Mouse (Mus musculus) layer of hippocampus, adult 2 months (tissue): ENCODE results near the gene Srsf2. TPM values are rescaled to one million over a fixed set of nuclear protein-coding genes. Genes with fewer than 3 reads are reported as not detected.
A peak's percentile ranks its signal among the peaks of the same experiment; 100 is the strongest.
"Not testable (repeated sequence)": the region's sequence is repeated elsewhere in the genome, so short reads cannot be mapped to it uniquely, and the experiment has no call there.

ENCODE experiments used
- DNase-seq, 2 experiments: peaks; one replicate each; pipeline ENCODE4 v3.0.0; 2022; ENCODE audit warnings: low spot score in 2 of 2
- H3K27ac ChIP-seq: fragments of 200-600 bp; 2 replicates; pipeline ENCODE4 v1.8.1; 2022
- H3K4me3 ChIP-seq: fragments of 200-600 bp; 2 replicates; pipeline ENCODE4 v1.8.1; 2022; ENCODE audit warnings: mild to moderate bottlenecking
- CTCF ChIP-seq: fragments of 200-600 bp; conservative IDR thresholded peaks from 2 replicates; pipeline ENCODE4 v1.8.1; 2022; ENCODE audit warnings: antibody characterized with exemption, mild to moderate bottlenecking, moderate library complexity
- long read RNA-seq, 2 experiments: library from polyadenylated mRNA; stranded (forward); transcript quantifications; one replicate each; pipeline ENCODE4 v2.0.0; 2021; ENCODE audit warnings: borderline mapping rate in 2 of 2
- total RNA-seq, 2 experiments: library from RNA; stranded (reverse); gene quantifications; 2 replicates each; pipeline ENCODE4 v1.2.3; 2021

Gene Srsf2
- total RNA-seq = 100 to 1,000 TPM; 163 to 180 TPM
- long read RNA-seq, experiment 1, transcript Srsf2-201 (3 exons, 1,899 nt) = major isoform, 57 of 120 reads
- long read RNA-seq, experiment 1, partial matches to known transcripts = 44 of 120 reads
- long read RNA-seq, experiment 1, other reads (novel, unspliced or antisense) = 14 of 120 reads
- long read RNA-seq, experiment 2, transcript Srsf2-202 (5 exons, 1,336 nt) = minor isoform, 6 of 185 reads
- long read RNA-seq, experiment 2, transcript Srsf2-203 (2 exons, 1,814 nt) = minor isoform, 7 of 185 reads
- long read RNA-seq, experiment 2, transcript Srsf2-201 (3 exons, 1,899 nt) = major isoform, 113 of 185 reads
- long read RNA-seq, experiment 2, partial matches to known transcripts = 34 of 185 reads
- long read RNA-seq, experiment 2, other reads (novel, unspliced or antisense) = 25 of 185 reads

GRCm38 (mm10) chr11:116852891-116853511 is at the start of gene Srsf2:
Gene Srsf2 (minus strand): TSS chr11:116853094.
- peak within 1 kb of the TSS; percentile 90 for H3K27ac ChIP-seq
- TF ChIP-seq CTCF = no peak
- H3K4me3 ChIP-seq = peak within 1 kb of the TSS; percentile 78
- DNase-seq = peak; percentile 96

GRCm38 (mm10) chr11:116902588-116902987 is 49.7 kb upstream of the Srsf2 start:
- not testable (repeated sequence) for DNase-seq, H3K4me3 ChIP-seq, H3K27ac ChIP-seq

- H3K4me3 ChIP-seq = no peak overlapping the region
- DNase-seq = no peak
- no peak overlapping the region for H3K27ac ChIP-seq
- TF ChIP-seq CTCF = no peak
Measured at GRCm38 (mm10) chr11:116899247-116899646, 46.4 kb upstream of the Srsf2 start.

- no peak for TF ChIP-seq CTCF
- no peak for DNase-seq
- Histone ChIP-seq H3K4me3 (no peak overlapping the region), H3K27ac (no peak overlapping the region)
Measured at GRCm38 (mm10) chr11:116895402-116895801, 42.5 kb upstream of the Srsf2 start.

GRCm38 (mm10) chr11:116893532-116894442 is 40.9 kb upstream of the Srsf2 start:
- DNase-seq = no peak
- H3K4me3 ChIP-seq = no peak overlapping the region
- no peak overlapping the region for H3K27ac ChIP-seq
- 0 out of 2 replicates have a peak, but pooled peaks have one; percentile 13 for TF ChIP-seq CTCF

GRCm38 (mm10) chr11:116887136-116887535 is 34.2 kb upstream of the Srsf2 start:
- no peak for TF ChIP-seq CTCF
- no peak overlapping the region for H3K27ac ChIP-seq
- no peak for DNase-seq
- H3K4me3 ChIP-seq = no peak overlapping the region

- TF ChIP-seq CTCF = peak; percentile 98
- Histone ChIP-seq H3K4me3 (peak overlapping the region; percentile 47), H3K27ac (peak overlapping the region; percentile 69)
- DNase-seq = peak; percentile 76 to 86
Measured at GRCm38 (mm10) chr11:116885275-116886151, 32.6 kb upstream of the Srsf2 start.

GRCm38 (mm10) chr11:116884061-116884460 is 31.2 kb upstream of the Srsf2 start:
- TF ChIP-seq CTCF = no peak
- Histone ChIP-seq H3K4me3 (no peak overlapping the region), H3K27ac (no peak overlapping the region)
- no peak for DNase-seq

- Histone ChIP-seq H3K27ac (no peak overlapping the region), H3K4me3 (no peak overlapping the region)
- DNase-seq = no peak
- TF ChIP-seq CTCF = no peak
Measured at GRCm38 (mm10) chr11:116882446-116882845, 29.6 kb upstream of the Srsf2 start.

GRCm38 (mm10) chr11:116881440-116881839 is 28.5 kb upstream of the Srsf2 start:
- Histone ChIP-seq H3K4me3 (no peak overlapping the region), H3K27ac (no peak overlapping the region)
- no peak for TF ChIP-seq CTCF
- DNase-seq = no peak

GRCm38 (mm10) chr11:116880839-116881238 is 27.9 kb upstream of the Srsf2 start:
- DNase-seq = no peak
- no peak overlapping the region for H3K4me3 ChIP-seq
- H3K27ac ChIP-seq = no peak overlapping the region
- no peak for TF ChIP-seq CTCF

GRCm38 (mm10) chr11:116878454-116878853 is 25.6 kb upstream of the Srsf2 start:
- no peak for DNase-seq
- Histone ChIP-seq H3K4me3 (no peak overlapping the region), H3K27ac (no peak overlapping the region)
- no peak for TF ChIP-seq CTCF
